Mouse (Mus musculus) myocyte (in vitro differentiated cells): ENCODE data around the gene Dlg4.

Experiments
- E2F4 ChIP-seq: IDR thresholded peaks from one replicate; pipeline ENCODE4 v1.6.1; 2011; ENCODE audit warnings: mild to moderate bottlenecking, control low read depth, moderate library complexity; ENCODE audit not compliant: insufficient read depth
- MAX ChIP-seq: IDR thresholded peaks from one replicate; pipeline ENCODE4 v1.6.1; 2011; ENCODE audit warnings: low read depth, mild to moderate bottlenecking, control low read depth
- POLR2A ChIP-seq: IDR thresholded peaks from one replicate; pipeline ENCODE4 v1.6.1; 2011; ENCODE audit warnings: low read depth, mild to moderate bottlenecking, control low read depth, moderate library complexity; ENCODE audit not compliant: insufficient read length
- TCF3 ChIP-seq: IDR thresholded peaks from one replicate; pipeline ENCODE4 v1.6.1; 2011; ENCODE audit warnings: low read depth, control low read depth; ENCODE audit not compliant: insufficient read length
- USF1 ChIP-seq: IDR thresholded peaks from one replicate; pipeline ENCODE4 v1.6.1; 2011; ENCODE audit warnings: low read depth, mild to moderate bottlenecking, control low read depth, moderate library complexity

DNA sequence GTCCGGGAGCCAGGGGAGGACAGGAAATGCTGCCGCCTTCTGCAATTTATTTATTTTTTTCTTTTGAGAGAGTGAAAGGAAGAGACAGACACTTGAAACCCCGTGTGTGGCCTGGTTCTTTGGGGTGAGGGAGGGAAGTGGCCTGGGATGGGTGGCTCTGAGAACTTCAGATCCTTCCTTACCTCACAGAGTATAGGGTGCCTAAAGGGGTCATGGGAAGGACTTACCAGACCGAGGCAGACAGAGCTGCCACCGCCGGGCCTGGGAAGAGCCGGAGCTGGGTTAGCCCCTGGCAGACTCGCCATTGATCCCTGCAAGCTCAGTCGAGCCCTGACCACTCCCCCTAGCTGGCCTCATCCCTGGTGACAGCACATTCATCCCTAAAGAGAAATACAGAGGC lies 28.7 kb downstream of the Dlg4 start:
- TF ChIP-seq POLR2A, result no peak
- TF ChIP-seq E2F4, result no peak
- TF ChIP-seq MAX, result no peak
- no peak for TF ChIP-seq USF1
- no peak for TF ChIP-seq TCF3
